Mouse (Mus musculus): ENCODE data around the gene Krt8. TPM values are rescaled to one million over a fixed set of nuclear protein-coding genes. Genes with fewer than 3 reads are reported as not detected.
"Not testable (repeated sequence)": the region's sequence is repeated elsewhere in the genome, so short reads cannot be mapped to it uniquely, and the experiment has no call there.

Gene Krt8
- total RNA-seq, 2 experiments from 2014 or later, result 3.5 to 4.8 TPM

DNA sequence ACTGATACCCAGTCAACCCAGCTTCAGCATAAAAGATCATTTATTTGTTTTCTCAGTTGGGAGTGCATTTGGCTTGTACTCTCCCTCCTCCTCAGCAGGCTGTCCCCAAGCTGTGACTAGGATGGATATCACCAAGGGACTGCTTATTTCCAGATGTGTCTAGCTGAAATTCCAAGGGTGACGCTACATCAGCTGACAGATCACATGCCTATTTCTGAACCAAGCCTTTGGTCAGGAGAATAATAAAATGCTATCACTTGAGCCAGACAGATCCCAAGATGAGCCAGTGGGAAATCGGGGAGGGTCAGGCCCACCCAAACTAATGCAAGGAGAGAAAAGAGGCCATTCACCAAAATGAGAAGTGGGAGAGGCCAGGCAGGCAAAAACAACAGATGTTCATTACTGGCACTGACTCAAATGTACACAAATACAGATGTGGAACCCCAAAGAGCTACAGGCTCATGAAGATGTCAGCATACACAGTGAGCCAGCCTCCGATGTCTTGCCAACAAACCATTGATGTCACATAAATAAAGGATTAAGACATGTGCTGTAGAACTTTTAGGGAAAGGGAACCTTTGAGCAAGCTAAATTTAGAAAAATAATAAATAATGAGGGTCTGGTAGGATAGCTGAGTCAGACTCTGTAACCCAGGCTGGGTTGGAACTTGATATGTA, 6.4 kb upstream of the Krt8 start:
- DNase-seq, result peak; percentile 38 to 45

DNA sequence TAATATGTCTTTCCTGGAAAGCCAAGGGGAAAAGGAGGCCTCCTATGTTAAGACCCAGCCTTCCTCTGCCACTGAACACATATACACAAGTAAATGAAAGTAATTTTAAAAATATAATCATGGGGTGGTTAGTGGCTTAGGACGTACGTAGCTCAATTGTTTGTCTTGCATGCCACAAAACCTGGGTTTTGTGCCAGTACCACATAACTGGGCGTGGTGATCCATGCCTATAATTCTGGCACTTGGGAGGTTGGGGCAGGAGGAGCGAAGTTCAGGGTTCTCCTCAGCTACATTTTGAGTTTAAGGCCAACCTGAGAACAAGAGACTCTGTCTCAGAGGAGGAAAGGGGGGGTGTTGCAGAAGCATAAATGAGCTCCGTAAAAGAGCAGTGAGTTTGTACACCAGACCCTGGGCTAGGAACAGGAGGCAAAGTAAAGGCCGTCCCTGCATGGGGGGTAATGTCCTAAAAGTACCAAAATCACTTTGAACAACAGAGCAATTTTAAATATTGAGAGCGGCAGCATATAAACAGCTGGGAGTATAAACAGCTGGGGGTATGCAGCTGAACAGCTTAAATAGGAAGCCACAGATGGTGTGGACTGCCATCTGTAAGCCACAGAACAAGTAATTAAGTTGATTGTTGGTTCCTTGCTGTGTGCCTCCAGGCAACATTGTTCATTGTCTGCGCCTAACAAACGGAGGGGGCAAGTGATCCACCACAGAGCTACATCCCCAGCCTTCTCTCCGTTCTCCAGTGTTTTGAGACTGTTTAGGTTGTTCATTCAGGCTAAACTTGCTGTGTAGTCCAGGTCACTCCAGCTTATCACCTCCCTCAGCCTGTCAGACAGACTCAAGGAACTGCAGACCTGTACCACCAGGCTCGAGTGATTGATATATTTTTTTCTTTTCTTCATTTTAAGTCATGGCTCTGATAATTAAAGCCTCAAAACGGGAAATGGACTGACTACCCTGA, 3.1 kb upstream of the Krt8 start:
- intact Hi-C loops (cut with DNase I), result no loop called here
- no peak for DNase-seq

More for the DNA sequence above, 6.4 kb upstream of the Krt8 start:
- intact Hi-C loops (cut with DNase I), result no loop called here

- no peak for DNase-seq
Measured at GRCm38 (mm10) chr15:102006317-102006716, 2.0 kb upstream of the Krt8 start.

DNA sequence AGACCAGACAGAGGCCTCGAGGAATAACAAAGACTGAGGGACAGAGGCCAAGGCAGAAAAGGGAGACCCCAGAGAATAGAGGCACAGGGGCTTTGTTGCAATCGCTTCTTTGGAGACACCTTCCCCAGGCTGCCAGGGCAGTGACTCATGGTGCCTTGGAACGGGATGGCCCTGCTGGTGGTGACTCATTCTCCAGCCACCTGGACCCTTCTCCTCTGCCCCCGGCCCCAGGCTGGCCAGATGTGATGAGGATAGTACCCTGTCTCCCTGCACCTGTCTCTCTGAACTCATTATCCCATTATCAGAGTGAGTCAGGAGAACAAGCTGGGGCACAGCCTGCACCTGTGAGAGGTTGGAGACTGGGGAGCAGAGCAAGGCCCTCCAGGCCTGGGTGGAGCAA, 1.0 kb upstream of the Krt8 start:
- intact Hi-C loops (cut with DNase I), result no loop called here
- DNase-seq, result no peak

More at GRCm38 (mm10) chr15:102006317-102006716, 2.0 kb upstream of the Krt8 start:
- intact Hi-C loops (cut with DNase I), result no loop called here

- intact Hi-C loops (cut with DNase I), result no loop called here
- DNase-seq, result no peak
Measured at GRCm38 (mm10) chr15:102003516-102003915, 766 bp downstream of the Krt8 start.

DNA sequence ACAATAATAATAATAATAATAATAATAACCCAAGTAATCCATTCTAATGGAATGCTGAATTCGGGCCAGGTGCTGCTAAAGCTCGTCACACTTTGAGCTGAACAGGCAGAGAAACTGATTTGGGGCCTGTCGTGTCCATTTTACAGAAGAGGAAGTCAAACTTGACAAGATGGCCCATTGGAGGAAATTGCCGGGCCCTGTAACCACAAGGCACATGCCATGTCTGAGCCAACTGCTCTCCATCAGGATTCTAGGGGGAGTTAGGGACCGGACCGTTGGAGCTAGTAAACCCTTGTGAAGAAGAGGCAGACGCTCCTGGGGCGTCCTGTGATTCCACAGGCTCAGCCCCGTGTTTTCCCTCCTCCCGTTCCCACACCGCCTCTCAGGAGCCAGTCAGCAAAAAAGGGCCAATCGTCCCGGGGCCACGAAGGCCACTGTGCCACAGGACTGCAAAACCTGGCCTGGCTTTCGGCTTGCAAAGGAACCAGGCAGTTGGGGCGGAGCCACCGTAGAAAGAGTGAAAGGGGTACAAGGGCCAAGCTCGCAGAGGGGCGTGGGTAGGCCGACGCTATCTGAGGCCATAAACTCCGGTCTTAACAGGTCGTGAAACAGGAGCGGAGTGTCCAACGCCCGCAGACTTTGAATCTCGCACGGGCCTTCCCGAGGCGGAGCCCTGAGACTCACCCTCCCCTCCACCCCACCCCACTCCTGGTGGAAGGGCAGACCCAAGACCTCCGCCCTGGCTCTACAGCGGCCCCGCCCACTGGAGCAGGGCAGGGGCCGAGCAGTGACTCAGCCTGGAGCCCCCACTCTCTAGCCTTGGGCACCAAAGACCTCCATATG, 1.4 kb downstream of the Krt8 start:
- intact Hi-C loops (cut with DNase I), result no loop called here
- DNase-seq, result peak; percentile 58 to 67

GRCm38 (mm10) chr15:101999676-102000335, 4.5 kb downstream of the Krt8 start:
- intact Hi-C loops (cut with DNase I), result no loop called here
- no peak for DNase-seq

DNA sequence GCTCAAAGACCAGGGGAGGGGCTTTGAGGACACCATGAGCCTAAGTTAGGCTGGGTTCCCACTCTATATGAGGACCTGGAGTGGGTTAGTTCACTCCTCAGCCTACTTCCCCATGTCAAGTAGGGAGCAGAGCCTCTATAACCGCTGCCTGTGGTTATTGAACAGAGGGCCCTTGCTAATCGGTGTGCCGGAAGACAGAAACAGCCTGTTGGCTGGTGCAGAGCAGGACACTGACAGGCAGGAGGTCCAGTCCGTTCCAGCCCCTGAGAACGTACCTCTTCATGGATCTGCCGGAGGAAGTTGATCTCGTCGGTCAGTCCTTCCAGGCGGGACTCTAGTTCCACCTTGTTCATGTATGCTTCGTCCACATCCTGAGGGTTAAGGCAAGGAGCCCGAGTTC, 5.1 kb downstream of the Krt8 start:
- DNase-seq, result no peak
- intact Hi-C loops (cut with DNase I), result no loop called here

- DNase-seq; intact Hi-C loops (cut with DNase I): not testable (repeated sequence)
Measured at GRCm38 (mm10) chr15:101996450-101997078, 7.7 kb downstream of the Krt8 start.

DNA sequence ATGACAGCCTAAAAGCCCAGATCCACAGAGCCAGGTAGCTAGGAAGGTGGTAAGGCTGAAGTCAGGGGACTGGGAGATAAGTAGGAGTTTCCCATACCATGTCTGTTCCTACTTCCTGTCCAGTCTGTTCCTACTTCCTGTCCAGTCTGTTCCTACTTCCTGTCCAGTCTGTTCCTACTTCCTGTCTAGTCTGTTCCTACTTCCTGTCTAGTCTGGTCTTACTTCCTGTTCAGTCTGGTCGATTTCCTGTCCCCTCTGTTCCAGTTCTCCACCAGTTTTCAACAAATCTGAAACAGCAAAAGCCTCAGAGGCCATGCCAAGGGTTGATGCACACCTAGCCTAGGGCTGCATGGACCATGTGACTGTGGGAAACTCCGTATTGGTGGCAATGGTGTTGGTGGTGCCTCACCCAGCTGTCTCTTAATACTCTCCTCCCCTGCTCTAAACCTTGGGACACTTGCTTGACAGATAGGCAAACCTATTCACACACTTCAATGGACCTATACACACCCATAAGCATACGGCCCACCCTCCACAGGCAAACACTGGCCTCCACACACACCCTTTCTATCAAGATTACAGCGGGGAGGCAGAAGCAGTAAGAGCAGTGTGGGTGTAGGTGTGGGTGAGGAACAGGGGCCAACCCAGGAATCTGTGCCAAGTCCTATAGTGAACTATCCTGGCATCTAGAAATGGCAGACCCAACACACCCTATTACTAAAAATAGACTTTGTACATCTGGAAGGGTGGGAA, 8.6 kb downstream of the Krt8 start:
- DNase-seq, result no peak

DNA sequence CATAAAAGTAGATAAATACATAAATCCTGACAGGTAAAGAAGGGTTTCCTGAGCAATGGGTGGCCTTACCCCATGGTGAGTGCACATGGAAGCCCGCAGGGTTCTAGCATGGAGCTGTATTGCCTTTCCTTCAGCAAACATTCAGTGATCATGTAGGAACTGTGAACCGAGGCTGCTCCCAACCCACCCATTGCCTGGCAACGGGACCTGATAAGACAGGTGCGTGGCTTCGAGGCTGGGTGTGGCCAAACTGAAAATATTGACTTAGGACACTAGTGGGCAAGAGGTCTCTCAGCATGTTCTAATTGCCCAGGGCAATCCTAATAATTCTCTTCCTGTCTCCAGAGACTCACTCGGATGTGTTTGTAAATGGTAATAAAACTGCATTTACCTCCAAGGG, 9.9 kb downstream of the Krt8 start:
- intact Hi-C loops (cut with DNase I), result no loop called here
- no peak for DNase-seq

More for the DNA sequence above, 8.6 kb downstream of the Krt8 start:
- intact Hi-C loops (cut with DNase I), result no loop called here

- intact Hi-C loops (cut with DNase I), result no loop called here
Measured at GRCm38 (mm10) chr15:101990946-101991345, 13.3 kb downstream of the Krt8 start.

DNA sequence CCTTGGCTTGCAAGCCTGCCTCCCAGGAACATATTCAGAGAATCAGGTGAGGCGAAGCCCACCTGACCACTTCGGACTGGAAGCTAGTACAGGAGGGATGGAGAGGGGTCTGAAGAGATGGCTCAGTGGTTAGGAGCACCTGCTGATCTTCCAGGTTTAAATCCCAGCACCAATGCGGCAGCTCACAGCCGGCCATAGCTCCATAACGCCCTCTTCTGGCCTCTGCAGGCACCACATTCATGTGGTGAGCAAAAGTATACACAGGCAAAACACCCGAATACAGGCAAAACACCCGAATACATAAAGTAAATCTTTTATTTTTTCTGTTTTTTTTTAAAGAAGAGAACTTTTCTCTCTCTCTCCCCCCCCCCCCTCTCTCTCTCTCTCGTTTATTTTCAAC, 15.6 kb downstream of the Krt8 start:
- intact Hi-C loops (cut with DNase I), result loop anchor here (1.0 kb wide), 1 partner anchor 77 kb away; no protein-coding TSS in a partner anchor

More at GRCm38 (mm10) chr15:101990946-101991345, 13.3 kb downstream of the Krt8 start:
- no peak for DNase-seq

DNA sequence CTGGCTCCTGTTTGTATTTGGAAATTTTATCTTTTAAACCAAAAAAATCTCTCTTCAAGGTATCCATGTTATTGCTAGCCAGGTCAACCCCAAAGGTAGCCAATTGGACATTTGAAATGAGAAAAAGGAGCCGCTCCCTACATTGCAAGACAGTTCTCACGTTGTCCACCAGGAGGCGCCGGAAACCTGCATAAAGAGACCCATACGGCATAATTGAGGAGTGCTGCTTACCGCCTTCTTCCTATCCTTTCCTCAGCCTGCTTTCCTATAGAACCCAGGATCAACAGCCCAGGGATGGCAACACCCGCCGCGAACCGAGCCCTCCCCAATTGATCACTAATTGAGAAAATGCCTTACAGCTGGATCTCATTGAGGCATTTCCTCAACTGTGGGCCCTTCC, 16.2 kb downstream of the Krt8 start:
- peak; percentile 89 to 93 for DNase-seq
- intact Hi-C loops (cut with DNase I), result loop anchor here (1.0 kb wide), 1 partner anchor 77 kb away; no protein-coding TSS in a partner anchor

More for the DNA sequence above, 15.6 kb downstream of the Krt8 start:
- DNase-seq, result no peak

DNA sequence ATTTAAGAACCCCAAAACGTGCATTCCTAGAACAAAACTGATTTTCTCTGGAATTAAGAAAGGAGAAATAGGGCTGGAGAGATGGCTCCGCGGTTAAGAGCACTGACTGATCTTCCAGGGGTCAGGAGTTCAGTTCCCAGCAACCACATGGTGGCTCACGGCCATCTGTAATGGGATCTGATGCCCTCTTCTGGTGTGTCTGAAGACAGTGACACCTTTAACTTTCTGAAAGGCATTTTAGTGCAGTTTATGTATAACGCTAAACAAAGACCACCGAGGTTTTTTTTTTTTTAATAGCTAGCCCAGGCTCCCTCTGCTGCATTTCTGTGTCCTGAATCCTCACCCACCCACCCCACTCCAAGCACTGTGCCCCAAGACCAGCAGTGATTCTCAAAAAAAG, 19.5 kb downstream of the Krt8 start:
- intact Hi-C loops (cut with DNase I), result loop anchor here (1.0 to 2.0 kb wide), 3 partner anchors 212 to 658 kb away; no protein-coding TSS in a partner anchor

GRCm38 (mm10) chr15:101983949-101984601, 20.2 kb downstream of the Krt8 start:
- intact Hi-C loops (cut with DNase I), result loop anchor here (1.0 to 2.0 kb wide), 3 partner anchors 212 to 657 kb away; no protein-coding TSS in a partner anchor
- peak; percentile 95 to 97 for DNase-seq

More for the DNA sequence above, 19.5 kb downstream of the Krt8 start:
- no peak for DNase-seq

- intact Hi-C loops (cut with DNase I), result no loop called here
- DNase-seq, result no peak
Measured at GRCm38 (mm10) chr15:101983315-101983948, 20.9 kb downstream of the Krt8 start.

GRCm38 (mm10) chr15:101980849-101981248, 23.4 kb downstream of the Krt8 start:
- intact Hi-C loops (cut with DNase I), result no loop called here
- DNase-seq, result peak in 1 of 2 experiments; percentile 37

Measured in heart, postnatal 10 days (tissue).